Mouse (Mus musculus): Measurements from ENCODE around the gene Abca2. TPM values are rescaled to one million over a fixed set of nuclear protein-coding genes. Genes with fewer than 3 reads are reported as not detected.

Abca2 gene
- polyA plus RNA-seq, 1 experiment from 2014 or later = 3.8 TPM

- Histone ChIP-seq H3K4me3 (ENCODE audit: control insufficient read depth in 1 of 2, insufficient read depth in 1 of 2, low read depth in 1 of 2, low read length in 2 of 2) (no peak overlapping the region), H3K4me1 (ENCODE audit: control insufficient read depth in 2 of 2, insufficient read depth in 2 of 2, low read length in 2 of 2) (peaks cover 4 to 5% of the 10 kb centered on the region in 2 experiments; a peak in 2 of 4 replicates), H3K27ac (replicated peaks in 1 of 2; ENCODE audit: control insufficient read depth in 1 of 2, insufficient read depth in 1 of 2, low read depth in 2 of 2, low read length in 2 of 2) (no peak overlapping the region), H3K9me3 (ENCODE audit: control insufficient read depth, low read length) (no peaks in the 10 kb centered on the region), H3K4me2 (ENCODE audit: low read length) (no peak overlapping the region), H3K27me3 (ENCODE audit: control insufficient read depth, insufficient read depth, low read length) (peaks cover 51% of the 10 kb centered on the region), H3K9ac (ENCODE audit: low read length) (no peak overlapping the region), H3K36me3 (ENCODE audit: control insufficient read depth, insufficient read depth, low read length) (no peaks in the 10 kb centered on the region)
- WGBS = 35% methylated on average over 27 of the region's 27 CpGs
- no peak for ATAC-seq (ENCODE audit: insufficient number of reproducible peaks, insufficient read depth, low FRiP score, low read depth)
Measured at GRCm38 (mm10) chr2:25425481-25425880, 3.0 kb upstream of the Abca2 start.

- Histone ChIP-seq H3K27me3 (ENCODE audit: control insufficient read depth, insufficient read depth, low read length) (peaks cover 57% of the 10 kb centered on the region), H3K4me3 (ENCODE audit: control insufficient read depth in 1 of 2, insufficient read depth in 1 of 2, low read depth in 1 of 2, low read length in 2 of 2) (no peak overlapping the region), H3K9ac (ENCODE audit: low read length) (no peak overlapping the region), H3K4me2 (ENCODE audit: low read length) (no peak overlapping the region), H3K36me3 (ENCODE audit: control insufficient read depth, insufficient read depth, low read length) (no peaks in the 10 kb centered on the region), H3K4me1 (ENCODE audit: control insufficient read depth in 2 of 2, insufficient read depth in 2 of 2, low read length in 2 of 2) (peaks cover 4 to 5% of the 10 kb centered on the region in 2 experiments; a peak in 2 of 4 replicates), H3K9me3 (ENCODE audit: control insufficient read depth, low read length) (no peaks in the 10 kb centered on the region), H3K27ac (replicated peaks in 1 of 2; ENCODE audit: control insufficient read depth in 1 of 2, insufficient read depth in 1 of 2, low read depth in 2 of 2, low read length in 2 of 2) (no peak overlapping the region)
- WGBS = 30% methylated on average over 5 of the region's 5 CpGs
- ATAC-seq (ENCODE audit: insufficient number of reproducible peaks, insufficient read depth, low FRiP score, low read depth) = no peak
Measured at GRCm38 (mm10) chr2:25426721-25427191, 1.7 kb upstream of the Abca2 start.

- H3K4me3 ChIP-seq (ENCODE audit: control insufficient read depth in 1 of 2, insufficient read depth in 1 of 2, low read depth in 1 of 2, low read length in 2 of 2) = no peak overlapping the region
- H3K27me3 ChIP-seq (ENCODE audit: control insufficient read depth, insufficient read depth, low read length) = peaks cover 57% of the 10 kb centered on the region
- ATAC-seq (ENCODE audit: insufficient number of reproducible peaks, insufficient read depth, low FRiP score, low read depth) = no peak
- peaks cover 4 to 5% of the 10 kb centered on the region in 2 experiments; a peak in 2 of 4 replicates for H3K4me1 ChIP-seq (ENCODE audit: control insufficient read depth in 2 of 2, insufficient read depth in 2 of 2, low read length in 2 of 2)
- no peaks in the 10 kb centered on the region for H3K9me3 ChIP-seq (ENCODE audit: control insufficient read depth, low read length)
- WGBS = 85% methylated on average over 5 of the region's 5 CpGs
- H3K9ac ChIP-seq (ENCODE audit: low read length) = no peak overlapping the region
- H3K27ac ChIP-seq (replicated peaks in 1 of 2; ENCODE audit: control insufficient read depth in 1 of 2, insufficient read depth in 1 of 2, low read depth in 2 of 2, low read length in 2 of 2) = no peak overlapping the region
- H3K4me2 ChIP-seq (ENCODE audit: low read length) = no peak overlapping the region
- H3K36me3 ChIP-seq (ENCODE audit: control insufficient read depth, insufficient read depth, low read length) = no peaks in the 10 kb centered on the region
Measured at GRCm38 (mm10) chr2:25427256-25427655, 1.2 kb upstream of the Abca2 start.

GRCm38 (mm10) chr2:25429435-25430180 lies 1.1 kb downstream of the Abca2 start:
- H3K9ac ChIP-seq (ENCODE audit: low read length) = peak overlapping the region; percentile 21; the same call in 1 of the 2 replicates
- peaks cover 4% of the 10 kb centered on the region in 2 experiments; a peak in 2 of 4 replicates for H3K4me1 ChIP-seq (ENCODE audit: control insufficient read depth in 2 of 2, insufficient read depth in 2 of 2, low read length in 2 of 2)
- peak overlapping the region; percentile 97 for H3K4me2 ChIP-seq (ENCODE audit: low read length)
- H3K36me3 ChIP-seq (ENCODE audit: control insufficient read depth, insufficient read depth, low read length) = no peaks in the 10 kb centered on the region
- 72% methylated on average over 5 of the region's 5 CpGs for WGBS
- peak overlapping the region; percentile 68 to 83; a peak in 2 of 4 replicates for H3K4me3 ChIP-seq (ENCODE audit: control insufficient read depth in 1 of 2, insufficient read depth in 1 of 2, low read depth in 1 of 2, low read length in 2 of 2)
- ATAC-seq (ENCODE audit: insufficient number of reproducible peaks, insufficient read depth, low FRiP score, low read depth) = no peak
- H3K9me3 ChIP-seq (ENCODE audit: control insufficient read depth, low read length) = no peaks in the 10 kb centered on the region
- H3K27me3 ChIP-seq (ENCODE audit: control insufficient read depth, insufficient read depth, low read length) = peaks cover 39% of the 10 kb centered on the region
- no peak overlapping the region for H3K27ac ChIP-seq (replicated peaks in 1 of 2; ENCODE audit: control insufficient read depth in 1 of 2, insufficient read depth in 1 of 2, low read depth in 2 of 2, low read length in 2 of 2)

GRCm38 (mm10) chr2:25430395-25431233 lies 2.1 kb downstream of the Abca2 start:
- Histone ChIP-seq H3K9ac (ENCODE audit: low read length) (no peak overlapping the region), H3K4me3 (ENCODE audit: control insufficient read depth in 1 of 2, insufficient read depth in 1 of 2, low read depth in 1 of 2, low read length in 2 of 2) (no peak overlapping the region), H3K9me3 (ENCODE audit: control insufficient read depth, low read length) (no peaks in the 10 kb centered on the region), H3K36me3 (ENCODE audit: control insufficient read depth, insufficient read depth, low read length) (no peaks in the 10 kb centered on the region), H3K27me3 (ENCODE audit: control insufficient read depth, insufficient read depth, low read length) (peaks cover 29% of the 10 kb centered on the region), H3K4me2 (ENCODE audit: low read length) (no peak overlapping the region), H3K27ac (replicated peaks in 1 of 2; ENCODE audit: control insufficient read depth in 1 of 2, insufficient read depth in 1 of 2, low read depth in 2 of 2, low read length in 2 of 2) (no peak overlapping the region), H3K4me1 (ENCODE audit: control insufficient read depth in 2 of 2, insufficient read depth in 2 of 2, low read length in 2 of 2) (peaks cover 4% of the 10 kb centered on the region in 2 experiments; a peak in 2 of 4 replicates)
- no peak for ATAC-seq (ENCODE audit: insufficient number of reproducible peaks, insufficient read depth, low FRiP score, low read depth)
- WGBS = 73% methylated on average over 17 of the region's 17 CpGs

GRCm38 (mm10) chr2:25431308-25431855 lies 2.9 kb downstream of the Abca2 start:
- no peak overlapping the region for H3K4me3 ChIP-seq (ENCODE audit: control insufficient read depth in 1 of 2, insufficient read depth in 1 of 2, low read depth in 1 of 2, low read length in 2 of 2)
- no peak overlapping the region for H3K9ac ChIP-seq (ENCODE audit: low read length)
- H3K4me1 ChIP-seq (ENCODE audit: control insufficient read depth in 2 of 2, insufficient read depth in 2 of 2, low read length in 2 of 2) = peaks cover 4% of the 10 kb centered on the region in 2 experiments; a peak in 2 of 4 replicates
- no peaks in the 10 kb centered on the region for H3K9me3 ChIP-seq (ENCODE audit: control insufficient read depth, low read length)
- H3K36me3 ChIP-seq (ENCODE audit: control insufficient read depth, insufficient read depth, low read length) = no peaks in the 10 kb centered on the region
- no peak for ATAC-seq (ENCODE audit: insufficient number of reproducible peaks, insufficient read depth, low FRiP score, low read depth)
- H3K4me2 ChIP-seq (ENCODE audit: low read length) = no peak overlapping the region
- peaks cover 21% of the 10 kb centered on the region for H3K27me3 ChIP-seq (ENCODE audit: control insufficient read depth, insufficient read depth, low read length)
- H3K27ac ChIP-seq (replicated peaks in 1 of 2; ENCODE audit: control insufficient read depth in 1 of 2, insufficient read depth in 1 of 2, low read depth in 2 of 2, low read length in 2 of 2) = no peak overlapping the region
- 78% methylated on average over 6 of the region's 6 CpGs for WGBS

- no peak overlapping the region for H3K9ac ChIP-seq (ENCODE audit: low read length)
- no peak for ATAC-seq (ENCODE audit: insufficient number of reproducible peaks, insufficient read depth, low FRiP score, low read depth)
- peaks cover 4% of the 10 kb centered on the region in 2 experiments; a peak in 2 of 4 replicates for H3K4me1 ChIP-seq (ENCODE audit: control insufficient read depth in 2 of 2, insufficient read depth in 2 of 2, low read length in 2 of 2)
- no peaks in the 10 kb centered on the region for H3K36me3 ChIP-seq (ENCODE audit: control insufficient read depth, insufficient read depth, low read length)
- H3K9me3 ChIP-seq (ENCODE audit: control insufficient read depth, low read length) = no peaks in the 10 kb centered on the region
- 71% methylated on average over 11 of the region's 11 CpGs for WGBS
- H3K4me3 ChIP-seq (ENCODE audit: control insufficient read depth in 1 of 2, insufficient read depth in 1 of 2, low read depth in 1 of 2, low read length in 2 of 2) = no peak overlapping the region
- no peak overlapping the region for H3K27ac ChIP-seq (replicated peaks in 1 of 2; ENCODE audit: control insufficient read depth in 1 of 2, insufficient read depth in 1 of 2, low read depth in 2 of 2, low read length in 2 of 2)
- H3K4me2 ChIP-seq (ENCODE audit: low read length) = no peak overlapping the region
- peaks cover 17% of the 10 kb centered on the region; the same call in 1 of the 2 replicates for H3K27me3 ChIP-seq (ENCODE audit: control insufficient read depth, insufficient read depth, low read length)
Measured at GRCm38 (mm10) chr2:25432326-25433098, 4.0 kb downstream of the Abca2 start.

Data from heart, embryonic 14.5 days (tissue).